ENCODE assay signal across 17 mouse cellular contexts in genomic region chr6:108325948-108326411, GRCm38 (mm10).
DNase-seq lines count a peak whose midpoint lies in the region; ATAC-seq and TF ChIP-seq lines count a peak whose summit lies in the region.
"Had no signal": no experiment of that assay in that cellular context is flagged by ENCODE, and none has a peak within 500 bp of the region (broad histone marks: within the 10 kb centered on the region; RNA-seq: fewer than 3 reads in every experiment).

No protein-coding gene starts in this region.

- H3K9ac ChIP-seq in heart, postnatal 0 days (replicated peaks; ENCODE audit: low read depth, low read length) = no peak overlapping the region
- H3K9ac ChIP-seq in CH12.LX (ENCODE audit: insufficient read depth, low read depth) = peak overlapping the region; percentile 60
- no peak overlapping the region for H3K9ac ChIP-seq in stomach, postnatal 0 days (ENCODE audit: low read length)
- H3K9ac ChIP-seq: forebrain, embryonic 12.5 days; hindbrain, embryonic 14.5 days; neural tube, embryonic 12.5 days had no signal

- intact Hi-C loops in gastrocnemius, adult 2 months (cut with DNase I) = loop anchor here (10.0 kb wide), 1 partner anchor 249 kb away; no protein-coding TSS in a partner anchor
- intact Hi-C loops in heart, postnatal 25 days (cut with DNase I) = loop anchor here (2.0 to 5.0 kb wide), 2 partner anchors 94 to 113 kb away; partner anchors contain the start of gene Itpr1

- in situ Hi-C loops in CH12.LX (cut with MboI; ENCODE audit: low pct_ligation_motif_present, low pct_unique_long_range_greater_than_20kb, low sequenced_read_pairs) = loop anchor here (10.0 kb wide), 1 partner anchor 101 kb away; no protein-coding TSS in a partner anchor

- no peak for ATAC-seq in heart, postnatal 0 days (ENCODE audit: insufficient read depth, low read depth)
- peak; percentile 15; the same call in 1 of the 2 replicates for ATAC-seq in megakaryocyte progenitor cell, adult 5-6 weeks (replicated peaks; ENCODE audit: poor library complexity)
- no peak for ATAC-seq in stomach, postnatal 0 days (ENCODE audit: low FRiP score, low TSS enrichment)

- H3K4me2 ChIP-seq in heart, postnatal 0 days (ENCODE audit: low read depth, low read length) = no peak overlapping the region
- H3K4me2 ChIP-seq in CH12.LX (ENCODE audit: insufficient read depth, low read depth, poor library complexity, severe bottlenecking) = peak overlapping the region; percentile 93
- no peak overlapping the region for H3K4me2 ChIP-seq in stomach, postnatal 0 days (replicated peaks; ENCODE audit: low read depth)
- H3K4me2 ChIP-seq: forebrain, embryonic 12.5 days; hindbrain, embryonic 14.5 days; midbrain, embryonic 11.5 days; neural tube, embryonic 12.5 days had no signal

- WGBS in heart, postnatal 0 days = 59% methylated on average over 12 of the region's 12 CpGs
- 86% methylated on average over 12 of the region's 12 CpGs for WGBS in stomach, postnatal 0 days

- peaks cover 14% of the 10 kb centered on the region for H3K79me2 ChIP-seq in CH12.LX (replicated peaks; ENCODE audit: control insufficient read depth, extremely low read depth, insufficient read depth, poor library complexity, severe bottlenecking)

- dilution Hi-C loops in CH12.LX (cut with MboI; ENCODE audit: extremely low pct_ligation_motif_present, extremely low pct_unique_long_range_greater_than_20kb, low sequenced_read_pairs) = no loop called here

- no peak for TF ChIP-seq CTCF in gastrocnemius, adult 2 months (IDR thresholded peaks at IDR 0.05)
- TF ChIP-seq CTCF in heart, postnatal 0 days (IDR thresholded peaks at IDR 0.05; ENCODE audit: low read depth) = no peak
- no peak for TF ChIP-seq CTCF in CH12.LX (conservative IDR thresholded peaks at IDR 0.05 in 1 of 2, IDR thresholded peaks at IDR 0.05 in 1 of 2; ENCODE audit: low read depth in 2 of 2, low read length in 2 of 2)
- TF ChIP-seq CTCF in stomach, postnatal 0 days (IDR thresholded peaks at IDR 0.05; ENCODE audit: low read depth) = no peak

- H3K9me3 ChIP-seq in heart, postnatal 0 days (replicated peaks; ENCODE audit: control insufficient read depth, low read length) = no peaks in the 10 kb centered on the region
- H3K9me3 ChIP-seq in CH12.LX (replicated peaks; ENCODE audit: low read length) = no peaks in the 10 kb centered on the region
- no peaks in the 10 kb centered on the region for H3K9me3 ChIP-seq in stomach, postnatal 0 days (ENCODE audit: control insufficient read depth, low read length)
- H3K9me3 ChIP-seq: forebrain, embryonic 12.5 days; neural tube, embryonic 12.5 days had no signal

- TF ChIP-seq EP300 in heart, postnatal 0 days (IDR thresholded peaks at IDR 0.05; ENCODE audit: low read depth) = no peak
- TF ChIP-seq EP300 in CH12.LX (IDR thresholded peaks at IDR 0.05; ENCODE audit: low read length) = peak; percentile 73
- TF ChIP-seq EP300 in stomach, postnatal 0 days (optimal IDR thresholded peaks at IDR 0.05) = no peak

- no peak for TF ChIP-seq POLR2A in CH12.LX (IDR thresholded peaks at IDR 0.05; ENCODE audit: low read depth, low read length)

- no peak overlapping the region for H3K4me3 ChIP-seq in gastrocnemius, adult 2 months
- H3K4me3 ChIP-seq in heart, postnatal 0 days (ENCODE audit: low read depth, low read length) = no peak overlapping the region
- H3K4me3 ChIP-seq in CH12.LX (replicated peaks in 1 of 3; ENCODE audit: low read depth in 2 of 3, low read length in 2 of 3, poor library complexity in 1 of 3) = peak overlapping the region; percentile 26 to 52 (median 37)
- no peak overlapping the region for H3K4me3 ChIP-seq in stomach, postnatal 0 days (ENCODE audit: low read depth, low read length)
- H3K4me3 ChIP-seq: forebrain, embryonic 12.5 days; neural tube, embryonic 12.5 days had no signal

- H3K27me3 ChIP-seq in heart, postnatal 0 days (ENCODE audit: control insufficient read depth, insufficient read depth, low read length) = no peaks in the 10 kb centered on the region
- no peaks in the 10 kb centered on the region for H3K27me3 ChIP-seq in CH12.LX (replicated peaks)
- H3K27me3 ChIP-seq in stomach, postnatal 0 days (ENCODE audit: control insufficient read depth, insufficient read depth, low read length) = no peaks in the 10 kb centered on the region
- H3K27me3 ChIP-seq: forebrain, embryonic 12.5 days; neural tube, embryonic 12.5 days had no signal

- DNase-seq in gastrocnemius, adult 2 months = no peak
- no peak for DNase-seq in gastrocnemius, adult 18-20 months (ENCODE audit: low spot score)
- peak; percentile 57 for DNase-seq in heart, postnatal 0 days (ENCODE audit: low spot score)
- DNase-seq in heart, postnatal 25 days (ENCODE audit: low spot score) = no peak
- peak; percentile 75 for DNase-seq in CH12.LX (ENCODE audit: extremely low read depth)
- no peak for DNase-seq in testis, postnatal 14 days (ENCODE audit: low spot score)
- DNase-seq in stomach, postnatal 0 days (ENCODE audit: low spot score) = no peak
- DNase-seq: cerebellum, adult 11 months; kidney, adult 11 months; kidney, postnatal 14 days; spleen, adult 18-20 months; thymus, postnatal 25 days had no signal

- H3K4me1 ChIP-seq in heart, postnatal 0 days (ENCODE audit: control insufficient read depth, insufficient read depth) = peaks cover 27% of the 10 kb centered on the region
- H3K4me1 ChIP-seq in CH12.LX (ENCODE audit: control insufficient read depth in 1 of 2, insufficient read depth in 2 of 2) = peaks cover 22 to 69% of the 10 kb centered on the region in 2 experiments
- H3K4me1 ChIP-seq in stomach, postnatal 0 days (replicated peaks; ENCODE audit: control insufficient read depth, insufficient read depth) = no peaks in the 10 kb centered on the region
- H3K4me1 ChIP-seq: forebrain, embryonic 12.5 days; neural tube, embryonic 12.5 days had no signal

- no peak for TF ChIP-seq RAD21 in CH12.LX (IDR thresholded peaks at IDR 0.05; ENCODE audit: low read depth, low read length)

- peak overlapping the region; percentile 66 for H3K27ac ChIP-seq in gastrocnemius, adult 2 months
- no peak overlapping the region for H3K27ac ChIP-seq in heart, postnatal 0 days (ENCODE audit: low read depth)
- H3K27ac ChIP-seq in CH12.LX (ENCODE audit: insufficient read depth, low read depth) = peak overlapping the region; percentile 70
- H3K27ac ChIP-seq in stomach, postnatal 0 days (replicated peaks) = no peak overlapping the region
- H3K27ac ChIP-seq: forebrain, embryonic 12.5 days; hindbrain, embryonic 14.5 days; neural tube, embryonic 12.5 days had no signal

- H3K36me3 ChIP-seq in heart, postnatal 0 days (replicated peaks; ENCODE audit: control insufficient read depth, insufficient read depth, low read length) = no peaks in the 10 kb centered on the region
- peaks cover 0 to 30% of the 10 kb centered on the region in 2 experiments for H3K36me3 ChIP-seq in CH12.LX (replicated peaks in 1 of 2; ENCODE audit: control insufficient read depth in 1 of 2, insufficient read depth in 1 of 2, low read length in 1 of 2)
- H3K36me3 ChIP-seq in stomach, postnatal 0 days (ENCODE audit: control insufficient read depth, insufficient read depth, low read length) = no peaks in the 10 kb centered on the region
- H3K36me3 ChIP-seq: forebrain, embryonic 12.5 days; neural tube, embryonic 12.5 days had no signal

TF ChIP-seq in CH12.LX, 34 proteins besides CTCF, POLR2A, EP300 and RAD21:
- peak; percentile 33; the same call in 1 of the 2 replicates for TF ChIP-seq SIN3A (IDR thresholded peaks at IDR 0.05; ENCODE audit: low read length)
- peak; percentile 46 for TF ChIP-seq USF1 (IDR thresholded peaks at IDR 0.05; ENCODE audit: low read depth, low read length)
- TF ChIP-seq NELFE (IDR thresholded peaks at IDR 0.05; ENCODE audit: low read depth, low read length) = no peak
- no peak for TF ChIP-seq RCOR1 (conservative IDR thresholded peaks at IDR 0.05; ENCODE audit: low read depth, low read length)
- TF ChIP-seq ETS1 (conservative IDR thresholded peaks at IDR 0.05; ENCODE audit: low read depth, low read length) = peak; percentile 82
- peak; percentile 56; the same call in 1 of the 2 replicates for TF ChIP-seq MYC (IDR thresholded peaks at IDR 0.05; ENCODE audit: low read depth, low read length)
- peak; percentile 30 for TF ChIP-seq JUN (IDR thresholded peaks at IDR 0.05; ENCODE audit: insufficient read depth, low read depth, low read length)
- peak; percentile 63; the same call in 1 of the 2 replicates for TF ChIP-seq IRF4 (IDR thresholded peaks at IDR 0.05; ENCODE audit: low read depth, low read length)
- TF ChIP-seq MAZ (IDR thresholded peaks at IDR 0.05; ENCODE audit: low read depth, low read length) = 0 out of 2 replicates have a peak, but pooled peaks have one; percentile 49
- TF ChIP-seq MXI1 (IDR thresholded peaks at IDR 0.05; ENCODE audit: low read depth, low read length) = peak; percentile 68; the same call in 1 of the 2 replicates
- no peak for TF ChIP-seq SMC3 (IDR thresholded peaks at IDR 0.05; ENCODE audit: low read depth, low read length)
- no peak for TF ChIP-seq CHD2 (IDR thresholded peaks at IDR 0.05; ENCODE audit: low read length)
- TF ChIP-seq ELF1 (IDR thresholded peaks at IDR 0.05; ENCODE audit: low read depth, low read length) = no peak
- TF ChIP-seq PAX5 (IDR thresholded peaks at IDR 0.05; ENCODE audit: low read length) = no peak
- peak; percentile 61 for TF ChIP-seq MAX (IDR thresholded peaks at IDR 0.05; ENCODE audit: low read length)
- peak; percentile 78 for TF ChIP-seq JUND (conservative IDR thresholded peaks at IDR 0.05; ENCODE audit: low read depth, low read length)
- TF ChIP-seq CHD1 (IDR thresholded peaks at IDR 0.05; ENCODE audit: low read depth, low read length) = no peak
- 0 out of 2 replicates have a peak, but pooled peaks have one; percentile 55 for TF ChIP-seq BHLHE40 (IDR thresholded peaks at IDR 0.05; ENCODE audit: low read depth, low read length)
- peak; percentile 60 for TF ChIP-seq USF2 (conservative IDR thresholded peaks at IDR 0.05; ENCODE audit: low read depth, low read length)
- TF ChIP-seq MEF2A (IDR thresholded peaks at IDR 0.05; ENCODE audit: borderline replicate concordance, low read depth, low read length) = peak; percentile 97
TF ChIP-seq in CH12.LX: peak in this region for 13.

Comparison
In these comparisons a context has a peak if more than half of its experiments do, and no peak if none do; other contexts are left out.
1. DNase-seq: peak in heart, postnatal 0 days (single experiment) and CH12.LX (single experiment); none in gastrocnemius, adult 2 months (single experiment), gastrocnemius, adult 18-20 months (single experiment), heart, postnatal 25 days (single experiment), testis, postnatal 14 days (single experiment) and stomach, postnatal 0 days (single experiment).
2. H3K27ac ChIP-seq: peak in gastrocnemius, adult 2 months (single experiment) and CH12.LX (single experiment); none in heart, postnatal 0 days (single experiment) and stomach, postnatal 0 days (single experiment).
3. H3K4me3 ChIP-seq: peak in CH12.LX (3 of 3); none in gastrocnemius, adult 2 months (single experiment), heart, postnatal 0 days (single experiment) and stomach, postnatal 0 days (single experiment).